Mouse (Mus musculus) cortical plate, adult 2 months (tissue): ENCODE data around the gene 1700015G11Rik. TPM values are rescaled to one million over a fixed set of nuclear protein-coding genes. Genes with fewer than 3 reads are reported as not detected.

Source experiments
- H3K27ac ChIP-seq: fragments of 200-500 bp; 2 replicates; pipeline ENCODE4 v1.5.1; 2012; ENCODE audit warnings: low read length, control low read depth, inconsistent platforms; ENCODE audit not compliant: insufficient read depth
- H3K4me1 ChIP-seq: fragments of 200-500 bp; 2 replicates; pipeline ENCODE4 v1.6.1; 2011; ENCODE audit warnings: low read length; ENCODE audit not compliant: control insufficient read depth, insufficient read depth
- H3K4me3 ChIP-seq: fragments of 200-500 bp; 2 replicates; pipeline ENCODE4 v1.5.1; 2011; ENCODE audit warnings: mild to moderate bottlenecking, low read length, control low read depth; ENCODE audit not compliant: insufficient read depth
- CTCF ChIP-seq: fragments of 200-500 bp; IDR thresholded peaks from 2 replicates; pipeline ENCODE4 v1.5.1; 2011; ENCODE audit warnings: mild to moderate bottlenecking, control low read depth, low read length; ENCODE audit not compliant: insufficient read depth; ENCODE audit errors: extremely low read depth
- POLR2A ChIP-seq: fragments of 200-500 bp; IDR thresholded peaks from 2 replicates; pipeline ENCODE4 v1.6.1; 2011; ENCODE audit warnings: mild to moderate bottlenecking, low read length, control low read depth; ENCODE audit not compliant: insufficient read depth; ENCODE audit errors: extremely low read depth
- polyA plus RNA-seq: library from polyadenylated mRNA; depleted of rRNA; stranded (reverse); fragments of >200 nt; gene quantifications from 2 replicates; pipeline ENCODE4 v1.2.3, GENCODE M21; 2012; rRNA removed

Gene 1700015G11Rik
- polyA plus RNA-seq, result not detected in 2 replicates

GRCm38 (mm10) chr7:52015628-52016027 is at the start of gene 1700015G11Rik:
TSS of gene 1700015G11Rik (minus strand) at chr7:52015728.
- Histone ChIP-seq H3K4me3 (no peak within 1 kb of the TSS), H3K27ac (no peak within 1 kb of the TSS), H3K4me1 (no peaks in the 10 kb centered on the region)
- TF ChIP-seq CTCF, result no peak
- no peak for TF ChIP-seq POLR2A

- Histone ChIP-seq H3K4me1 (no peaks in the 10 kb centered on the region), H3K4me3 (no peak overlapping the region), H3K27ac (no peak overlapping the region)
- TF ChIP-seq CTCF, result no peak
- no peak for TF ChIP-seq POLR2A
Observed at GRCm38 (mm10) chr7:52056954-52057353, 41.4 kb upstream of the 1700015G11Rik start.

GRCm38 (mm10) chr7:52056274-52056673 is 40.7 kb upstream of the 1700015G11Rik start:
- Histone ChIP-seq H3K4me3 (no peak overlapping the region), H3K4me1 (no peaks in the 10 kb centered on the region), H3K27ac (no peak overlapping the region)
- TF ChIP-seq CTCF (no peak), POLR2A (no peak)

GRCm38 (mm10) chr7:52055831-52056230 is 40.3 kb upstream of the 1700015G11Rik start:
- H3K27ac ChIP-seq, result no peak overlapping the region
- no peak for TF ChIP-seq CTCF
- no peak for TF ChIP-seq POLR2A
- H3K4me3 ChIP-seq, result no peak overlapping the region
- no peaks in the 10 kb centered on the region for H3K4me1 ChIP-seq

GRCm38 (mm10) chr7:52037600-52038582 is 22.4 kb upstream of the 1700015G11Rik start:
- no peak overlapping the region for H3K4me3 ChIP-seq
- no peaks in the 10 kb centered on the region for H3K4me1 ChIP-seq
- H3K27ac ChIP-seq, result no peak overlapping the region

GRCm38 (mm10) chr7:52024050-52024626 is 8.6 kb upstream of the 1700015G11Rik start:
- Histone ChIP-seq H3K27ac (no peak overlapping the region), H3K4me3 (no peak overlapping the region), H3K4me1 (no peaks in the 10 kb centered on the region)
- TF ChIP-seq CTCF (no peak), POLR2A (no peak)

More at GRCm38 (mm10) chr7:52037600-52038582, 22.4 kb upstream of the 1700015G11Rik start:
- no peak for TF ChIP-seq CTCF
- no peak for TF ChIP-seq POLR2A

GRCm38 (mm10) chr7:52022039-52022438 is 6.5 kb upstream of the 1700015G11Rik start:
- Histone ChIP-seq H3K27ac (no peak overlapping the region), H3K4me3 (no peak overlapping the region), H3K4me1 (no peaks in the 10 kb centered on the region)
- TF ChIP-seq POLR2A (no peak), CTCF (no peak)

- H3K4me3 ChIP-seq, result no peak overlapping the region
- H3K4me1 ChIP-seq, result no peaks in the 10 kb centered on the region
- TF ChIP-seq POLR2A, result no peak
- no peak for TF ChIP-seq CTCF
- H3K27ac ChIP-seq, result no peak overlapping the region
Observed at GRCm38 (mm10) chr7:52015180-52015579, 348 bp downstream of the 1700015G11Rik start.

- TF ChIP-seq POLR2A (no peak), CTCF (no peak)
- no peak overlapping the region for H3K4me3 ChIP-seq
- H3K27ac ChIP-seq, result no peak overlapping the region
- H3K4me1 ChIP-seq, result no peaks in the 10 kb centered on the region
Observed at GRCm38 (mm10) chr7:52013457-52013856, 2.1 kb downstream of the 1700015G11Rik start.
